Mouse (Mus musculus) cerebellum, adult 11 months (tissue): ENCODE results near the gene Vmn1r7.
"Not testable (repeated sequence)": the region's sequence is repeated elsewhere in the genome, so short reads cannot be mapped to it uniquely, and the experiment has no call there.

ENCODE experiments used
- DNase-seq: peaks from one replicate; pipeline ENCODE4 v3.0.0; 2022

Vmn1r7 gene

GRCm38 (mm10) chr6:57025224-57025623 lies at the start of gene Vmn1r7:
TSS of gene Vmn1r7 (minus strand) at chr6:57025324.
- DNase-seq: not testable (repeated sequence)

- DNase-seq: no peak
Observed at GRCm38 (mm10) chr6:57066487-57066886, 41.4 kb upstream of the Vmn1r7 start, which contains the start of gene Vmn1r9. TSS of gene Vmn1r9 (plus strand) at chr6:57066787.

- DNase-seq: no peak
Observed at GRCm38 (mm10) chr6:57063730-57064129, 38.6 kb upstream of the Vmn1r7 start.

DNA sequence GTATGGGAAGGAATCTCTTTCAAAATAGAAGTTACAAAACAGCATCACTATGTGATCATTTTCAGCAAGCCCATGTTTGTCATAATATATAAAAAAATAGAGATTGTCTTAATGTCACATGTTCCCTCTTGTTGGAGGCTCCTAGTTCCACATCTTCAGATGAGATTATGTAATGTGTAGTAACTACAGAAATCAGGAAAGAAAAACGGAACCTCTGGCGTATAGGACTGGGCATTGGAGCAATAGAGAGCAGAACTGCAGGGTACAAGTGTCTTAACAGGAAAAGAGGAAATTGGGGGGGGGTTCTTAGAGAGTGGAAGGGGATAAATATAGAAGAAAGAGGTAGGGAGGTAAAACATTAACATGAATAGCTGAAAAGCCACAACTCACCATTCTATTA lies 9.6 kb upstream of the Vmn1r7 start:
- DNase-seq: no peak

DNA sequence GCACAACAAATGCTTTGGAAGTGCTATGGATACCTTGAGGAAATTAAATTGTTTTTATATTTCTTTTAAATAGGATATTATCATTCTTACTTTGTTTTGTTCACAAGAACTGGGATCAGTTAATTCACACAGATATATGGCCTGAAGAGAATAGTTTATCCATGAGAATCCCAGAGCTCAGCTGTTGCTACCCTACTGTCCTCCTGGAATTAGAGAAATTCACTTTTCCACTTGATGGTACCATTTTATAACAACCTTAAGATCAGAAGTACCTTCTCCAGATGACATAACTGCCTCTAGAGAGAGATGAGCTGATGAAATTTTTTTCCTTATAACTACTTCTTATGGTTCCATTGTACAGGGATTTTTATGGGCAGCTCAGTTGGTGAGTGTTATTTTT lies 6.9 kb upstream of the Vmn1r7 start, which contains the start of gene Vmn1r8:
Vmn1r8 (plus strand) TSS at position 301 of the 400 bp plus-strand sequence.
- no peak for DNase-seq

- DNase-seq: no peak
Observed at GRCm38 (mm10) chr6:56996943-56997342, 28.2 kb downstream of the Vmn1r7 start, which contains the start of gene Vmn1r6. TSS of gene Vmn1r6 (plus strand) at chr6:56997243.
